Mouse (Mus musculus) stomach, postnatal 0 days (tissue): ENCODE results near the gene Tle4.

Experiments
- CTCF ChIP-seq: IDR thresholded peaks from 2 replicates; pipeline ENCODE4 v1.5.1; 2016; ENCODE audit warnings: antibody characterized with exemption, low read depth, mild to moderate bottlenecking, moderate library complexity
- EP300 ChIP-seq: optimal IDR thresholded peaks from 2 replicates; pipeline ENCODE3; 2016; ENCODE audit warnings: antibody characterized with exemption

DNA sequence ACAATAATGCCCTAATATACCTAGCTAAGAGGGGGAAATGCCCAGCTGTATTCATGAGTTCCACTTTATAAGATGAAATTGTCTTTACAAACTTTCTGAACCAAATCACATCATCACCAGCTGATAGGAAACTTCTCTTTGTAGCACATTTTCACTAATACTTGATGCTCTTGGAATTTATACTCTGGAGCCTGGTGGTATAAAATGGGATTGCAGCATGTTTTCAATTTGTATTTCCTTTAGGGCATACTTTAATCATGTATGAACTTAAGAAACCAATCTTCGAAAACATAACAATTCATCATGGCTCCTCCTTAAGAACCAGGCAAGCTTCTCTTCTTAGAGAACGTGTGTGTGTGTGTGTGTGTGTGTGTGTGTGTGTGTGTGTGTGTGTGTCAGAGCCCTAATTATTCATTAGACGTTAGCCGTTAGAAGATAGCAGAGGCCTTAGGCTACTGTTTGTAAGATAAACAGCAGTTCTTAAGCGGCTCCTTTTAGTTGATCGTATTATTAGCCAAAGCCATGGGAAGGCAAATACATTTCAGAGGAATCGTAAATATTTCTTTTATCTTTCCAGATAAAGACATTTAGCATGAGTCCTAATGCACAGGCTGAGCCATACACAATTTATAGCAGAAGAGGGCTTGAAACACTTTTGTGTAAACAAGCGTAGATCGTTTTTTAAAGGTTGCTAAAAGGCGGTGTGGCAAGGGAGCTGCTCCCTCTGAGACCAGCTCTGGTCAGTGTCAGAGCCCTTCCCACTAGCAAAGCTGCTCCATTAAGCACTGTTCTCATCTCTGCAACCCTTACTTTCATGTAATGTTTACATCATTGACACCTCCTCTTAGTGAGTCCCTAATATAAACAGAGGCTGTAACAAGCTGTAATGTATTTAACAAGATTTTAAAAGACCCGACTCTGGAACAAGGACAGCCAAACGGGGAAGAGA is 173.6 kb downstream of the Tle4 start:
- TF ChIP-seq CTCF, result peak; percentile 48
- no peak for TF ChIP-seq EP300
